Mouse (Mus musculus): ENCODE results near the gene Gm13088.
"Not testable (repeated sequence)": the region's sequence is repeated elsewhere in the genome, so short reads cannot be mapped to it uniquely, and the experiment has no call there.

The Gm13088 gene

GRCm38 (mm10) chr4:143657146-143657545, at the start of gene Gm13088:
Gene Gm13088, minus strand, starts transcription at chr4:143657246.
- not testable (repeated sequence) for DNase-seq (ENCODE audit: low spot score)

GRCm38 (mm10) chr4:143702611-143703010, 45.6 kb upstream of the Gm13088 start, which contains the start of gene Gm13089:
Gene Gm13089, minus strand, starts transcription at chr4:143702711.
- DNase-seq (ENCODE audit: low spot score) = no peak

- DNase-seq (ENCODE audit: low spot score) = not testable (repeated sequence)
These were observed 38.9 kb downstream of the Gm13088 start for GRCm38 (mm10) chr4:143618101-143618500.

GRCm38 (mm10) chr4:143614703-143615102, 42.3 kb downstream of the Gm13088 start, which contains the start of gene Gm13083:
Gene Gm13083, plus strand, starts transcription at chr4:143615003.
- DNase-seq (ENCODE audit: low spot score) = not testable (repeated sequence)

- DNase-seq (ENCODE audit: low spot score) = not testable (repeated sequence)
These were observed 45.1 kb downstream of the Gm13088 start for GRCm38 (mm10) chr4:143611927-143612326.
